Mouse (Mus musculus): ENCODE measurements at regions not wholly inside any gene's neighbourhood (a gene's known extent, or its start where the extent isn't known, plus 50 kb on each side); places are given as distances from the start of the nearest gene placed in this dataset.

GRCm38 (mm10) chr6:148623119-148623770, 179.1 kb upstream of the Tmtc1 start:
- TF ChIP-seq CTCF (IDR thresholded peaks at IDR 0.05; ENCODE audit: insufficient read depth, low read depth, low read length) (no peak), POLR2A (IDR thresholded peaks at IDR 0.05; ENCODE audit: insufficient read depth, low read depth, low read length) (no peak)

Measured in olfactory bulb, adult 2 months (tissue).